Comparison of ENCODE assay signal across 10 mouse cellular contexts in genomic region chr3:123116903-123117302, GRCm38 (mm10).
DNase-seq lines count a peak whose midpoint lies in the region; ATAC-seq lines count a peak whose summit lies in the region.
"Had no signal": no experiment of that assay in that cellular context is flagged by ENCODE, and none has a peak within 500 bp of the region (broad histone marks: within the 10 kb centered on the region; RNA-seq: fewer than 3 reads in every experiment).

No protein-coding gene starts in this region.

- peak; percentile 8 for DNase-seq in hindbrain, embryonic 11.5 days (ENCODE audit: low spot score)
- DNase-seq in hindbrain, embryonic 14.5 days (ENCODE audit: low spot score): no peak
- peak; percentile 14 for DNase-seq in ES-CJ7 (ENCODE audit: low read depth, low spot score)
- DNase-seq in gastrocnemius, postnatal 25 days: peak; percentile 83
- DNase-seq in liver, embryonic 13.5 days: no peak
- DNase-seq in left cerebral cortex, postnatal 36 days (ENCODE audit: low spot score in 2 of 2): no peak
- DNase-seq in urinary bladder, postnatal 25 days (ENCODE audit: low spot score): no peak
- DNase-seq: layer of hippocampus, postnatal 36 days had no signal

- no peaks in the 10 kb centered on the region for H3K4me1 ChIP-seq in hindbrain, embryonic 11.5 days (replicated peaks; ENCODE audit: control insufficient read depth, insufficient read depth, low read length)
- H3K4me1 ChIP-seq in hindbrain, embryonic 14.5 days (replicated peaks; ENCODE audit: control insufficient read depth, insufficient read depth, low read length): 0 out of 2 replicates have a peak, but pooled peaks cover 4% of the 10 kb centered on the region
- peaks cover 13% of the 10 kb centered on the region for H3K4me1 ChIP-seq in liver, embryonic 13.5 days (replicated peaks)
- peaks cover 7% of the 10 kb centered on the region for H3K4me1 ChIP-seq in forebrain, embryonic 12.5 days

- H3K27ac ChIP-seq in hindbrain, embryonic 11.5 days (ENCODE audit: low read depth, low read length): no peak overlapping the region
- no peak overlapping the region for H3K27ac ChIP-seq in hindbrain, embryonic 14.5 days
- H3K27ac ChIP-seq in liver, embryonic 13.5 days: no peak overlapping the region
- H3K27ac ChIP-seq in forebrain, embryonic 12.5 days: no peak overlapping the region

- no peak for ATAC-seq in hindbrain, embryonic 11.5 days (ENCODE audit: low FRiP score)
- no peak; the same call in 1 of the 2 replicates for ATAC-seq in hindbrain, embryonic 14.5 days (ENCODE audit: low FRiP score)
- no peak for ATAC-seq in liver, embryonic 13.5 days (ENCODE audit: low read depth)
- no peak for ATAC-seq in forebrain, embryonic 12.5 days (ENCODE audit: low FRiP score)
- ATAC-seq: CD4-positive, CD25-positive, alpha-beta regulatory T cell, adult 4 months had no signal

- H3K27me3 ChIP-seq in hindbrain, embryonic 11.5 days (ENCODE audit: control insufficient read depth, insufficient read depth, low read length): no peaks in the 10 kb centered on the region
- no peaks in the 10 kb centered on the region for H3K27me3 ChIP-seq in hindbrain, embryonic 14.5 days (ENCODE audit: control insufficient read depth, insufficient read depth, low read length)
- no peaks in the 10 kb centered on the region for H3K27me3 ChIP-seq in liver, embryonic 13.5 days
- no peaks in the 10 kb centered on the region for H3K27me3 ChIP-seq in forebrain, embryonic 12.5 days

- no peaks in the 10 kb centered on the region for H3K9me3 ChIP-seq in hindbrain, embryonic 11.5 days (ENCODE audit: control insufficient read depth, low read length)
- no peaks in the 10 kb centered on the region for H3K9me3 ChIP-seq in hindbrain, embryonic 14.5 days (ENCODE audit: control insufficient read depth, low read length)
- no peaks in the 10 kb centered on the region for H3K9me3 ChIP-seq in liver, embryonic 13.5 days (replicated peaks)
- H3K9me3 ChIP-seq in forebrain, embryonic 12.5 days: no peaks in the 10 kb centered on the region

- intact Hi-C loops in left cerebral cortex, postnatal 36 days (cut with DNase I): no loop called here

- H3K9ac ChIP-seq in hindbrain, embryonic 11.5 days (ENCODE audit: low read depth, low read length): no peak overlapping the region
- no peak overlapping the region for H3K9ac ChIP-seq in hindbrain, embryonic 14.5 days
- H3K9ac ChIP-seq in liver, embryonic 13.5 days: no peak overlapping the region
- no peak overlapping the region for H3K9ac ChIP-seq in forebrain, embryonic 12.5 days

- no peaks in the 10 kb centered on the region for H3K36me3 ChIP-seq in hindbrain, embryonic 11.5 days (ENCODE audit: control insufficient read depth, insufficient read depth, low read length)
- H3K36me3 ChIP-seq in hindbrain, embryonic 14.5 days (replicated peaks; ENCODE audit: control insufficient read depth, insufficient read depth): no peaks in the 10 kb centered on the region
- no peaks in the 10 kb centered on the region for H3K36me3 ChIP-seq in liver, embryonic 13.5 days
- H3K36me3 ChIP-seq in forebrain, embryonic 12.5 days (replicated peaks): no peaks in the 10 kb centered on the region

- H3K4me2 ChIP-seq in hindbrain, embryonic 11.5 days (replicated peaks; ENCODE audit: low read depth, low read length): no peak overlapping the region
- H3K4me2 ChIP-seq in hindbrain, embryonic 14.5 days (replicated peaks): no peak overlapping the region
- peak overlapping the region; percentile 41 for H3K4me2 ChIP-seq in liver, embryonic 13.5 days
- no peak overlapping the region for H3K4me2 ChIP-seq in forebrain, embryonic 12.5 days

- no peak overlapping the region for H3K4me3 ChIP-seq in hindbrain, embryonic 11.5 days (ENCODE audit: low read depth, low read length)
- H3K4me3 ChIP-seq in hindbrain, embryonic 14.5 days (replicated peaks; ENCODE audit: low read length): no peak overlapping the region
- H3K4me3 ChIP-seq in liver, embryonic 13.5 days (replicated peaks): no peak overlapping the region
- H3K4me3 ChIP-seq in forebrain, embryonic 12.5 days (replicated peaks): no peak overlapping the region

- 56% methylated on average over 16 of the region's 16 CpGs for WGBS in hindbrain, embryonic 11.5 days
- 68% methylated on average over 16 of the region's 16 CpGs for WGBS in hindbrain, embryonic 14.5 days
- 10% methylated on average over 16 of the region's 16 CpGs for WGBS in liver, embryonic 13.5 days (ENCODE audit: insufficient replicate concordance)
- 56% methylated on average over 16 of the region's 16 CpGs for WGBS in forebrain, embryonic 12.5 days

Comparison
In these comparisons a context has a peak if more than half of its experiments do, and no peak if none do; other contexts are left out.
1. DNase-seq: peak in hindbrain, embryonic 11.5 days (single experiment), ES-CJ7 (single experiment) and gastrocnemius, postnatal 25 days (single experiment); none in hindbrain, embryonic 14.5 days (single experiment), liver, embryonic 13.5 days (single experiment), left cerebral cortex, postnatal 36 days (0 of 2) and urinary bladder, postnatal 25 days (single experiment).